Mouse (Mus musculus) CH12.LX (cell line): ENCODE data around the gene AA792892. TPM values are rescaled to one million over a fixed set of nuclear protein-coding genes. Genes with fewer than 3 reads are reported as not detected.
"Not testable (repeated sequence)": the region's sequence is repeated elsewhere in the genome, so short reads cannot be mapped to it uniquely, and the experiment has no call there.

Experiments used
- DNase-seq: peaks from one replicate; pipeline ENCODE4 v3.0.0-alpha.2; 2013; ENCODE audit errors: extremely low read depth
- H3K27ac ChIP-seq: 2 replicates; pipeline ENCODE4 v1.5.1; 2012; ENCODE audit warnings: low read depth, mild to moderate bottlenecking, control low read depth, moderate library complexity; ENCODE audit not compliant: insufficient read depth
- H3K27me3 ChIP-seq: replicated peaks from 2 replicates; pipeline ENCODE3; 2012; ENCODE audit warnings: inconsistent platforms
- H3K36me3 ChIP-seq, 2 experiments: replicated peaks in 1 of 2; 2 replicates each; pipeline versions ENCODE3 to v1.6.1; 2012; ENCODE audit warnings: inconsistent platforms in 1 of 2, low read length in 1 of 2, mild to moderate bottlenecking in 1 of 2, mixed read lengths in 1 of 2, moderate library complexity in 1 of 2; ENCODE audit not compliant: control insufficient read depth in 1 of 2, insufficient read depth in 1 of 2
- H3K4me1 ChIP-seq, 2 experiments: 2 replicates each; pipeline ENCODE4 v1.6.1; 2012; ENCODE audit warnings: inconsistent platforms in 1 of 2, moderate library complexity in 1 of 2; ENCODE audit not compliant: insufficient read depth in 2 of 2, control insufficient read depth in 1 of 2
- H3K4me2 ChIP-seq: 2 replicates; pipeline ENCODE4 v1.6.1; 2012; ENCODE audit warnings: low read depth, mild to moderate bottlenecking, control low read depth; ENCODE audit not compliant: poor library complexity, insufficient read depth, severe bottlenecking
- H3K4me3 ChIP-seq, 3 experiments: fragments of 150-350 bp in 1 of 3; sonication (generic) in 1 of 3; replicated peaks in 1 of 3; 2 replicates each; pipeline versions ENCODE3 to v1.5.1; 2011 to 2012; ENCODE audit warnings: low read depth in 2 of 3, low read length in 2 of 3, mild to moderate bottlenecking in 2 of 3, moderate library complexity in 2 of 3, control low read depth in 1 of 3, improper control_type of control experiment in 1 of 3, inconsistent platforms in 1 of 3, mixed read lengths in 1 of 3; ENCODE audit not compliant: poor library complexity in 1 of 3
- H3K79me2 ChIP-seq: replicated peaks from 2 replicates; pipeline ENCODE4 v1.6.1; 2012; ENCODE audit warnings: mild to moderate bottlenecking, moderate library complexity; ENCODE audit not compliant: control insufficient read depth, poor library complexity, insufficient read depth, severe bottlenecking; ENCODE audit errors: extremely low read depth
- H3K9ac ChIP-seq: 2 replicates; pipeline ENCODE4 v1.6.1; 2012; ENCODE audit warnings: low read depth, mild to moderate bottlenecking, control low read depth, moderate library complexity; ENCODE audit not compliant: insufficient read depth
- H3K9me3 ChIP-seq: replicated peaks from 2 replicates; pipeline ENCODE3; 2012; ENCODE audit warnings: low read length, inconsistent platforms, mixed read lengths
- dilution Hi-C: fragments of 300-500 bp; cut with MboI; formaldehyde crosslinking; loops from 2 replicates; pipeline ENCODE4 v1.14.3; 2020; ENCODE audit warnings: low sequenced_read_pairs; ENCODE audit not compliant: extremely low pct_unique_long_range_greater_than_20kb, extremely low pct_ligation_motif_present
- in situ Hi-C: fragments of 300-500 bp; cut with MboI; formaldehyde crosslinking; loops from 3 replicates; pipeline ENCODE4 v1.14.3; 2019; ENCODE audit warnings: low sequenced_read_pairs, low pct_ligation_motif_present, low pct_unique_long_range_greater_than_20kb, mixed read lengths
- polyA plus RNA-seq: library from polyadenylated mRNA; unstranded; fragments of >175 nt; gene quantifications from 2 replicates; pipeline ENCODE4 v1.2.1, GENCODE M21; 2012; ENCODE audit warnings: low read depth; ENCODE audit not compliant: insufficient read length
- total RNA-seq, 2 experiments: library from RNA; depleted of rRNA; stranded (reverse); fragments of 300-350 nt in 1 of 2; fragments of >200 nt in 1 of 2; gene quantifications; 2 replicates each; pipeline ENCODE4 v1.2.3; 2012 to 2014

AA792892 gene
- total RNA-seq (2012; rRNA removed) (not detected in 2 replicates), total RNA-seq (2014; rRNA removed) (not detected in 2 replicates), polyA plus RNA-seq (not detected in 2 replicates)

DNA sequence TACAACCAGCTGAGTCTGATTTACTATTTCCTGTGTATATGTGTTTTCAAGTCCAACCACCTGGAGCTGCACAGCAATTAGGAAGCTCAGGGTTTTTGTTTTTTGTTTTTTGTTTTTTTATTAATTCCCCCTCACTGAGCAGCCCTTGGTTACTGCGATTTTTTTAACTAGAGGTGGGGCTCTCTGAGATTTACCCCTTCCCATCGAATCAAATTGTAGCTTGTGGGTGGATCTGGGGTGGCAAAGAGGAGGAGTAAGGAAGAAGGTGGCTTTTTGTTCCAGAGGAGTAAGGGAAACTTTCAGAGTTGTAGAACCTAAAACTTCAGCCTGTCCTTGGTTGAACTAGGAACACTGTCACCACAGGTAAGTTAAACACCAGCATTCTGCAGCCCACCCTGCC is at the start of gene AA792892:
TSS of gene AA792892 (plus strand) at position 301 of the 400 bp plus-strand sequence.
- H3K4me1 ChIP-seq, dilution Hi-C loops, H3K9ac ChIP-seq, H3K27ac ChIP-seq, DNase-seq, H3K79me2 ChIP-seq, H3K27me3 ChIP-seq, H3K4me3 ChIP-seq, H3K9me3 ChIP-seq, H3K36me3 ChIP-seq, in situ Hi-C loops, H3K4me2 ChIP-seq: not testable (repeated sequence)

- H3K9me3 ChIP-seq, H3K9ac ChIP-seq, H3K4me3 ChIP-seq, H3K27ac ChIP-seq, in situ Hi-C loops, H3K4me1 ChIP-seq, H3K36me3 ChIP-seq, H3K27me3 ChIP-seq, DNase-seq, H3K79me2 ChIP-seq, dilution Hi-C loops, H3K4me2 ChIP-seq: not testable (repeated sequence)
Observed at GRCm38 (mm10) chr5:94306696-94307095, 32.9 kb upstream of the AA792892 start, which contains the start of gene A430089I19Rik. A430089I19Rik (minus strand) TSS chr5:94306796.

DNA sequence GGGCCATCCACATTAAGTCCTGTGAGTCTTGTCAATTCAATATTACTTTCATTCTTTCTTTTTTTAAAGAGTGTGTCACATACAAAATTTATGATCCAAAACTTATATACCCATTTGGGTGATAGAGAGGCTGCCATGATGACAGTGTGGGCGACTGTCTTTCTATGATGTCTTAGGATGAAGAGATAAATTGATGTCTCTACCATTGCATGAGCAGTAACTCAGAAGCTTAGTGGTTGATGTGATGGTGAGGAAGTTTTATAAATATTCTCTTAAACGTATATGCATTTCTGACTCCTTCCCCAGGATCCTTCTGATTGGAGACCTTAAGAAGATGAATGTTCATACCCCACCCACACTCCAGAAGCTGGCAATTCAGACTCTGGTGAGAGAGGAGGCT is 25.4 kb upstream of the AA792892 start, which contains the start of gene Gm6502:
TSS of gene Gm6502 (plus strand) at position 301 of the 400 bp plus-strand sequence.
- H3K36me3 ChIP-seq, H3K27me3 ChIP-seq, dilution Hi-C loops, in situ Hi-C loops, H3K9ac ChIP-seq, H3K4me1 ChIP-seq, H3K4me3 ChIP-seq, DNase-seq, H3K4me2 ChIP-seq, H3K79me2 ChIP-seq, H3K27ac ChIP-seq, H3K9me3 ChIP-seq: not testable (repeated sequence)

Other genes with a start within 250 kb of the AA792892 start
- not detected in 2 replicates for gene Gm3106, start 121.7 kb upstream of the AA792892 start, total RNA-seq (2012; rRNA removed)
- not detected in 2 replicates for gene Gm3106, start 121.7 kb upstream of the AA792892 start, total RNA-seq (2014; rRNA removed)
- not detected in 2 replicates for gene Gm3106, start 121.7 kb upstream of the AA792892 start, polyA plus RNA-seq
- not detected in 2 replicates for gene A430089I19Rik, start 33.0 kb upstream of the AA792892 start, total RNA-seq (2012; rRNA removed)
- gene A430089I19Rik, start 33.0 kb upstream of the AA792892 start, total RNA-seq (2014; rRNA removed) = not detected in 2 replicates
- not detected in 2 replicates for gene A430089I19Rik, start 33.0 kb upstream of the AA792892 start, polyA plus RNA-seq
- gene Gm6502, start 25.3 kb upstream of the AA792892 start, total RNA-seq (2012; rRNA removed) = not detected in 2 replicates
- not detected in 2 replicates for gene Gm6502, start 25.3 kb upstream of the AA792892 start, total RNA-seq (2014; rRNA removed)
- not detected in 2 replicates for gene Gm6502, start 25.3 kb upstream of the AA792892 start, polyA plus RNA-seq
- not detected in 2 replicates for gene Gm7682, start 106.0 kb downstream of the AA792892 start, total RNA-seq (2012; rRNA removed)
- gene Gm7682, start 106.0 kb downstream of the AA792892 start, total RNA-seq (2014; rRNA removed) = not detected in 2 replicates
- not detected in 2 replicates for gene Gm7682, start 106.0 kb downstream of the AA792892 start, polyA plus RNA-seq
- not detected in 2 replicates for gene Gm3139, start 186.5 kb downstream of the AA792892 start, total RNA-seq (2012; rRNA removed)
- gene Gm3139, start 186.5 kb downstream of the AA792892 start, total RNA-seq (2014; rRNA removed) = not detected in 2 replicates
- gene Gm3139, start 186.5 kb downstream of the AA792892 start, polyA plus RNA-seq = not detected in 2 replicates